8 mouse cellular contexts compared by ENCODE assay signal in genomic region chr5:36695005-36695404, GRCm38 (mm10). TPM values are rescaled to one million over a fixed set of nuclear protein-coding genes. Genes with fewer than 3 reads are reported as not detected.
DNase-seq lines count a peak whose midpoint lies in the region; ATAC-seq and TF ChIP-seq lines count a peak whose summit lies in the region.

No protein-coding gene starts in this region.

- 4% methylated on average over 14 of the region's 14 CpGs for WGBS in heart, embryonic 13.5 days
- 6% methylated on average over 14 of the region's 14 CpGs for whole genome bisulfite sequencing in embryonic facial prominence, embryonic 14.5 days
- 6% methylated on average over 14 of the region's 14 CpGs for WGBS in limb, embryonic 15.5 days
- 4% methylated on average over 14 of the region's 14 CpGs for WGBS in stomach, postnatal 0 days

- H3K9me3 ChIP-seq in heart, embryonic 13.5 days: no peaks in the 10 kb centered on the region
- no peaks in the 10 kb centered on the region for H3K9me3 ChIP-seq in embryonic facial prominence, embryonic 14.5 days (ENCODE audit: control insufficient read depth, low read length)
- H3K9me3 ChIP-seq in limb, embryonic 15.5 days: no peaks in the 10 kb centered on the region
- H3K9me3 ChIP-seq in stomach, postnatal 0 days (ENCODE audit: control insufficient read depth, low read length): no peaks in the 10 kb centered on the region

- H3ac ChIP-seq in C2C12 (ENCODE audit: control insufficient read depth, insufficient read length, low read depth): peak overlapping the region; percentile 67

- peak overlapping the region; percentile 92 for H3K9ac ChIP-seq in heart, embryonic 13.5 days
- H3K9ac ChIP-seq in embryonic facial prominence, embryonic 14.5 days (ENCODE audit: low read depth, low read length): peak overlapping the region; percentile 93
- H3K9ac ChIP-seq in limb, embryonic 15.5 days: peak overlapping the region; percentile 81
- H3K9ac ChIP-seq in stomach, postnatal 0 days (ENCODE audit: low read length): peak overlapping the region; percentile 86

- no peak for ATAC-seq in heart, embryonic 13.5 days (ENCODE audit: extremely low read depth, insufficient number of reproducible peaks, low FRiP score, low TSS enrichment)
- ATAC-seq in embryonic facial prominence, embryonic 14.5 days (ENCODE audit: low read depth): no peak
- ATAC-seq in limb, embryonic 15.5 days (ENCODE audit: insufficient number of reproducible peaks, low FRiP score, low TSS enrichment, low read depth): no peak
- no peak for ATAC-seq in stomach, postnatal 0 days (ENCODE audit: low FRiP score, low TSS enrichment)

- H3K4me1 ChIP-seq in heart, embryonic 13.5 days: peaks cover 62% of the 10 kb centered on the region
- H3K4me1 ChIP-seq in embryonic facial prominence, embryonic 14.5 days (ENCODE audit: control insufficient read depth, insufficient read depth, low read length): peaks cover 11% of the 10 kb centered on the region; the same call in 1 of the 2 replicates
- peaks cover 10% of the 10 kb centered on the region for H3K4me1 ChIP-seq in limb, embryonic 15.5 days
- H3K4me1 ChIP-seq in stomach, postnatal 0 days (replicated peaks; ENCODE audit: control insufficient read depth, insufficient read depth): no peaks in the 10 kb centered on the region; the same call in 1 of the 2 replicates

- TF ChIP-seq EP300 in stomach, postnatal 0 days (optimal IDR thresholded peaks at IDR 0.05): no peak

- peak overlapping the region; percentile 79 for H3K4me2 ChIP-seq in heart, embryonic 13.5 days
- H3K4me2 ChIP-seq in embryonic facial prominence, embryonic 14.5 days (ENCODE audit: low read depth, low read length): peak overlapping the region; percentile 83
- peak overlapping the region; percentile 64 for H3K4me2 ChIP-seq in limb, embryonic 15.5 days
- H3K4me2 ChIP-seq in stomach, postnatal 0 days (replicated peaks; ENCODE audit: low read depth): peak overlapping the region; percentile 63

- no peaks in the 10 kb centered on the region for H3K27me3 ChIP-seq in heart, embryonic 13.5 days (replicated peaks)
- H3K27me3 ChIP-seq in C2C12 (ENCODE audit: control insufficient read depth, insufficient read depth, insufficient read length): no peaks in the 10 kb centered on the region
- H3K27me3 ChIP-seq in embryonic facial prominence, embryonic 14.5 days (replicated peaks; ENCODE audit: control insufficient read depth, insufficient read depth, low read length): no peaks in the 10 kb centered on the region
- H3K27me3 ChIP-seq in limb, embryonic 15.5 days: no peaks in the 10 kb centered on the region
- H3K27me3 ChIP-seq in stomach, postnatal 0 days (ENCODE audit: control insufficient read depth, insufficient read depth, low read length): no peaks in the 10 kb centered on the region

- H3K79me3 ChIP-seq in C2C12 (ENCODE audit: low read depth): peaks cover 52% of the 10 kb centered on the region

- peak overlapping the region; percentile 96 for H3K27ac ChIP-seq in heart, embryonic 13.5 days (replicated peaks)
- peak overlapping the region; percentile 88 for H3K27ac ChIP-seq in embryonic facial prominence, embryonic 14.5 days (replicated peaks; ENCODE audit: low read depth, low read length)
- peak overlapping the region; percentile 91 for H3K27ac ChIP-seq in limb, embryonic 15.5 days
- peak overlapping the region; percentile 94 for H3K27ac ChIP-seq in stomach, postnatal 0 days (replicated peaks)

- DNase-seq in heart, adult 18-20 months: no peak
- DNase-seq in embryonic facial prominence, embryonic 14.5 days (ENCODE audit: low spot score): peak; percentile 12
- DNase-seq in stomach, postnatal 0 days (ENCODE audit: low spot score): peak; percentile 24
- no peak for DNase-seq in embryo, embryonic 11 days
- DNase-seq in lung, postnatal 36 days: no peak

- H3K79me2 ChIP-seq in C2C12 (ENCODE audit: control insufficient read depth, insufficient read depth): peaks cover 55% of the 10 kb centered on the region

- peak overlapping the region; percentile 78 for H3K4me3 ChIP-seq in heart, embryonic 13.5 days
- H3K4me3 ChIP-seq in C2C12 (ENCODE audit: insufficient read depth, poor library complexity, severe bottlenecking): peak overlapping the region; percentile 64
- peak overlapping the region; percentile 89 for H3K4me3 ChIP-seq in embryonic facial prominence, embryonic 14.5 days (ENCODE audit: low read depth, low read length)
- peak overlapping the region; percentile 83 for H3K4me3 ChIP-seq in limb, embryonic 15.5 days
- peak overlapping the region; percentile 83 for H3K4me3 ChIP-seq in stomach, postnatal 0 days (ENCODE audit: low read depth, low read length)

- peaks cover 8% of the 10 kb centered on the region; the same call in 1 of the 2 replicates for H3K36me3 ChIP-seq in heart, embryonic 13.5 days
- H3K36me3 ChIP-seq in C2C12 (ENCODE audit: control insufficient read depth, insufficient read depth): peaks cover 4% of the 10 kb centered on the region
- peaks cover 13% of the 10 kb centered on the region; the same call in 1 of the 2 replicates for H3K36me3 ChIP-seq in embryonic facial prominence, embryonic 14.5 days (ENCODE audit: control insufficient read depth, insufficient read depth, low read length)
- H3K36me3 ChIP-seq in limb, embryonic 15.5 days: no peaks in the 10 kb centered on the region
- no peaks in the 10 kb centered on the region for H3K36me3 ChIP-seq in stomach, postnatal 0 days (ENCODE audit: control insufficient read depth, insufficient read depth, low read length)

- no peak for TF ChIP-seq CTCF in C2C12 (IDR thresholded peaks at IDR 0.05; ENCODE audit: control insufficient read depth, insufficient read depth, insufficient read length)
- TF ChIP-seq CTCF in stomach, postnatal 0 days (IDR thresholded peaks at IDR 0.05; ENCODE audit: low read depth): no peak

TF ChIP-seq in C2C12, 6 proteins besides CTCF, POLR2A, EP300 and RAD21:
- TF ChIP-seq MYOD1 (IDR thresholded peaks at IDR 0.05; ENCODE audit: control insufficient read depth, insufficient read length, low read depth) (no peak), USF1 (IDR thresholded peaks at IDR 0.05; ENCODE audit: low read depth) (no peak), MAX (IDR thresholded peaks at IDR 0.05) (no peak), CEBPB (IDR thresholded peaks at IDR 0.05; ENCODE audit: low read depth) (no peak), MYOG (IDR thresholded peaks at IDR 0.05; ENCODE audit: control insufficient read depth, extremely low read depth, insufficient read length) (no peak), FOSL1 (IDR thresholded peaks at IDR 0.05; ENCODE audit: insufficient read depth, low read length, poor library complexity, severe bottlenecking) (no peak)
TF ChIP-seq in C2C12: peak in this region for 0.

RNA-seq across cellular contexts. Expression of gene D5Ertd579e, which starts 0.8 kb away (rescaled TPM):
- 20.3 and 22.5 TPM in 2 replicates for polyA plus RNA-seq in heart, embryonic 13.5 days (2015; fragmentation: Nextera tagmentation; extraction: Ambion mirVana)
- total RNA-seq in heart, adult 18-20 months (2021): 10 to 100 TPM; 85.9 to 89.3 TPM
- 8.6 TPM for polyA plus RNA-seq in C2C12 (2012; fragmentation: generic; extraction: Trizol)
- polyA plus RNA-seq in embryonic facial prominence, embryonic 14.5 days (2014; fragmentation: Nextera tagmentation; extraction: Ambion mirVana): 20.7 and 21.5 TPM in 2 replicates
- 16.6 and 17.9 TPM in 2 replicates for polyA plus RNA-seq in limb, embryonic 15.5 days (2015; fragmentation: Nextera tagmentation; extraction: Ambion mirVana)
- polyA plus RNA-seq in stomach, postnatal 0 days (2015; fragmentation: Nextera tagmentation; extraction: Ambion mirVana): 21.5 and 22.7 TPM in 2 replicates

RNA-seq across cellular contexts. Expression of gene Bloc1s4, which starts 53.4 kb away (rescaled TPM):
- polyA plus RNA-seq in heart, embryonic 13.5 days (2015; fragmentation: Nextera tagmentation; extraction: Ambion mirVana): 17.1 and 18.0 TPM in 2 replicates
- 10 to 100 TPM; 14.0 to 14.2 TPM for total RNA-seq in heart, adult 18-20 months (2021)
- 18.7 TPM for polyA plus RNA-seq in C2C12 (2012; fragmentation: generic; extraction: Trizol)
- polyA plus RNA-seq in embryonic facial prominence, embryonic 14.5 days (2014; fragmentation: Nextera tagmentation; extraction: Ambion mirVana): 26.3 and 27.8 TPM in 2 replicates
- polyA plus RNA-seq in limb, embryonic 15.5 days (2015; fragmentation: Nextera tagmentation; extraction: Ambion mirVana): 26.4 and 31.5 TPM in 2 replicates
- polyA plus RNA-seq in stomach, postnatal 0 days (2015; fragmentation: Nextera tagmentation; extraction: Ambion mirVana): 21.4 and 22.2 TPM in 2 replicates

Comparison
In these comparisons a context has a peak if more than half of its experiments do, and no peak if none do; other contexts are left out.
1. DNase-seq: peak in embryonic facial prominence, embryonic 14.5 days (single experiment) and stomach, postnatal 0 days (single experiment); none in heart, adult 18-20 months (0 of 2), embryo, embryonic 11 days (single experiment) and lung, postnatal 36 days (single experiment).
2. Peak in every context shown above with its lines, with median percentiles within 50 percentile points of each other: H3K27ac ChIP-seq, H3K4me2 ChIP-seq, H3K4me3 ChIP-seq and H3K9ac ChIP-seq.